Mouse (Mus musculus) gastrocnemius, postnatal 25 days (tissue): ENCODE results near the gene Rps6ka2. TPM values are rescaled to one million over a fixed set of nuclear protein-coding genes. Genes with fewer than 3 reads are reported as not detected.

ENCODE experiments used
- total RNA-seq, 2 experiments: library from RNA; stranded (reverse); gene quantifications; 1 replicate in 1 of 2; 2 replicates in 1 of 2; pipeline ENCODE4 v1.2.3; 2021

Rps6ka2 gene
- total RNA-seq, 2 experiments from 2014 or later, result 75.7 to 86.2 TPM

Other genes with a start within 250 kb of the Rps6ka2 start
- gene Rsph3b, start 221.4 kb upstream of the Rps6ka2 start, total RNA-seq, result 10 to 100 TPM; 19.0 to 20.7 TPM
- 10 to 100 TPM; 11.5 to 11.9 TPM for gene Tagap1, start 209.0 kb upstream of the Rps6ka2 start, total RNA-seq
- 10 to 100 TPM; 84.8 to 85.8 TPM for gene Rnaset2b, start 199.5 kb upstream of the Rps6ka2 start, total RNA-seq
- gene Gm49721, start 191.2 kb upstream of the Rps6ka2 start, total RNA-seq, result not detected
- not detected for gene Gm1604a, start 144.5 kb upstream of the Rps6ka2 start, total RNA-seq
- not detected for gene Tcp10a, start 154.5 kb downstream of the Rps6ka2 start, total RNA-seq
- gene Ttll2, start 182.6 kb downstream of the Rps6ka2 start, total RNA-seq, result not detected
- not detected for gene Gm49630, start 201.9 kb downstream of the Rps6ka2 start, total RNA-seq
- under 1 TPM; 0.13 to 0.16 TPM for gene Unc93a2, start 215.3 kb downstream of the Rps6ka2 start, total RNA-seq